Mouse (Mus musculus) liver, adult (tissue): ENCODE measurements around the gene Cenps.

Experiments
- GATA4 ChIP-seq: IDR thresholded peaks from 2 replicates; pipeline ENCODE4 v1.6.1; 2014; ENCODE audit warnings: mild to moderate bottlenecking, low read length; ENCODE audit not compliant: insufficient replicate concordance

Cenps gene

GRCm38 (mm10) chr4:149098571-149098970 lies 38.9 kb downstream of the Cenps start:
- no peak for TF ChIP-seq GATA4

GRCm38 (mm10) chr4:149097956-149098355 lies 39.5 kb downstream of the Cenps start:
- TF ChIP-seq GATA4, result no peak

- TF ChIP-seq GATA4, result peak; percentile 18; the same call in 1 of the 2 replicates
These were observed 46.1 kb downstream of the Cenps start for GRCm38 (mm10) chr4:149091364-149091763.

GRCm38 (mm10) chr4:149085381-149085780 lies 52.0 kb downstream of the Cenps start:
- TF ChIP-seq GATA4, result no peak

GRCm38 (mm10) chr4:149081528-149081927 lies 55.9 kb downstream of the Cenps start:
- peak; percentile 25; the same call in 1 of the 2 replicates for TF ChIP-seq GATA4

GRCm38 (mm10) chr4:149080111-149080510 lies 57.3 kb downstream of the Cenps start:
- TF ChIP-seq GATA4, result no peak

- no peak for TF ChIP-seq GATA4
These were observed 57.8 kb downstream of the Cenps start for GRCm38 (mm10) chr4:149079629-149080028.

- TF ChIP-seq GATA4, result no peak
These were observed 59.2 kb downstream of the Cenps start for GRCm38 (mm10) chr4:149078261-149078660.
